ENCODE assay signal across 13 mouse cellular contexts in genomic region chr11:32276347-32276746, GRCm38 (mm10). TPM values are rescaled to one million over a fixed set of nuclear protein-coding genes. Genes with fewer than 3 reads are reported as not detected.
DNase-seq lines count a peak whose midpoint lies in the region; ATAC-seq lines count a peak whose summit lies in the region.
"Had no signal": no experiment of that assay in that cellular context is flagged by ENCODE, and none has a peak within 500 bp of the region (broad histone marks: within the 10 kb centered on the region; RNA-seq: fewer than 3 reads in every experiment).

Gene Hba-x (plus strand): TSS chr11:32276400.

- peaks cover 21% of the 10 kb centered on the region for H3K27me3 ChIP-seq in kidney, embryonic 15.5 days
- H3K27me3 ChIP-seq in embryonic facial prominence, embryonic 14.5 days (replicated peaks; ENCODE audit: control insufficient read depth, insufficient read depth, low read length) = peaks cover 4% of the 10 kb centered on the region
- peaks cover 22% of the 10 kb centered on the region; the same call in 1 of the 2 replicates for H3K27me3 ChIP-seq in hindbrain, embryonic 12.5 days
- H3K27me3 ChIP-seq in midbrain, embryonic 13.5 days = peaks cover 18% of the 10 kb centered on the region; the same call in 1 of the 2 replicates

- no peaks in the 10 kb centered on the region for H3K4me1 ChIP-seq in kidney, embryonic 15.5 days
- no peaks in the 10 kb centered on the region for H3K4me1 ChIP-seq in embryonic facial prominence, embryonic 14.5 days (ENCODE audit: control insufficient read depth, insufficient read depth, low read length)
- no peaks in the 10 kb centered on the region for H3K4me1 ChIP-seq in hindbrain, embryonic 12.5 days
- no peaks in the 10 kb centered on the region for H3K4me1 ChIP-seq in midbrain, embryonic 13.5 days (replicated peaks)

- no peaks in the 10 kb centered on the region for H3K9me3 ChIP-seq in kidney, embryonic 15.5 days (replicated peaks)
- H3K9me3 ChIP-seq in embryonic facial prominence, embryonic 14.5 days (ENCODE audit: control insufficient read depth, low read length) = no peaks in the 10 kb centered on the region
- H3K9me3 ChIP-seq in hindbrain, embryonic 12.5 days (replicated peaks) = no peaks in the 10 kb centered on the region
- H3K9me3 ChIP-seq in midbrain, embryonic 13.5 days = no peaks in the 10 kb centered on the region

- H3K36me3 ChIP-seq in kidney, embryonic 15.5 days = no peaks in the 10 kb centered on the region
- H3K36me3 ChIP-seq in embryonic facial prominence, embryonic 14.5 days (ENCODE audit: control insufficient read depth, insufficient read depth, low read length) = no peaks in the 10 kb centered on the region
- no peaks in the 10 kb centered on the region for H3K36me3 ChIP-seq in hindbrain, embryonic 12.5 days
- H3K36me3 ChIP-seq in midbrain, embryonic 13.5 days = no peaks in the 10 kb centered on the region

- no peak within 1 kb of the TSS for H3K9ac ChIP-seq in kidney, embryonic 15.5 days
- H3K9ac ChIP-seq in embryonic facial prominence, embryonic 14.5 days (ENCODE audit: low read depth, low read length) = no peak within 1 kb of the TSS
- H3K9ac ChIP-seq in hindbrain, embryonic 12.5 days = no peak within 1 kb of the TSS
- no peak within 1 kb of the TSS for H3K9ac ChIP-seq in midbrain, embryonic 13.5 days (replicated peaks)

- WGBS in kidney, embryonic 15.5 days = 73% methylated on average over 3 of the region's 3 CpGs
- WGBS in embryonic facial prominence, embryonic 14.5 days = 75% methylated on average over 3 of the region's 3 CpGs
- WGBS in hindbrain, embryonic 12.5 days = 75% methylated on average over 3 of the region's 3 CpGs
- WGBS in midbrain, embryonic 13.5 days = 82% methylated on average over 3 of the region's 3 CpGs

- H3K4me2 ChIP-seq in kidney, embryonic 15.5 days = no peak within 1 kb of the TSS
- H3K4me2 ChIP-seq in embryonic facial prominence, embryonic 14.5 days (ENCODE audit: low read depth, low read length) = no peak within 1 kb of the TSS
- no peak within 1 kb of the TSS for H3K4me2 ChIP-seq in hindbrain, embryonic 12.5 days (replicated peaks)
- H3K4me2 ChIP-seq in midbrain, embryonic 13.5 days (replicated peaks) = no peak within 1 kb of the TSS

- H3K4me3 ChIP-seq in kidney, embryonic 15.5 days (replicated peaks) = no peak within 1 kb of the TSS
- H3K4me3 ChIP-seq in embryonic facial prominence, embryonic 14.5 days (ENCODE audit: low read depth, low read length) = no peak within 1 kb of the TSS
- H3K4me3 ChIP-seq in hindbrain, embryonic 12.5 days = no peak within 1 kb of the TSS
- no peak within 1 kb of the TSS for H3K4me3 ChIP-seq in midbrain, embryonic 13.5 days (replicated peaks)
- H3K4me3 ChIP-seq: gastrocnemius, adult 2 months had no signal

- DNase-seq in kidney, adult 8-10 months = no peak
- DNase-seq in embryonic facial prominence, embryonic 14.5 days (ENCODE audit: low spot score) = no peak
- no peak for DNase-seq in layer of hippocampus, adult 9-11 months
- no peak for DNase-seq in embryo, embryonic 9.5 days (ENCODE audit: extremely low spot score)
- DNase-seq: adrenal gland, adult 8-10 months; cerebellum, postnatal 10 days; gastrocnemius, adult 2 months; kidney, postnatal 25 days; thymus, postnatal 36 days had no signal

- no peak for ATAC-seq in kidney, embryonic 15.5 days (replicated peaks; ENCODE audit: low FRiP score)
- no peak for ATAC-seq in embryonic facial prominence, embryonic 14.5 days (ENCODE audit: low read depth)
- ATAC-seq in hindbrain, embryonic 12.5 days (ENCODE audit: low FRiP score) = no peak
- ATAC-seq in midbrain, embryonic 13.5 days = no peak

- no peak within 1 kb of the TSS for H3K27ac ChIP-seq in kidney, embryonic 15.5 days
- no peak within 1 kb of the TSS for H3K27ac ChIP-seq in embryonic facial prominence, embryonic 14.5 days (replicated peaks; ENCODE audit: low read depth, low read length)
- no peak within 1 kb of the TSS for H3K27ac ChIP-seq in hindbrain, embryonic 12.5 days
- H3K27ac ChIP-seq in midbrain, embryonic 13.5 days = no peak within 1 kb of the TSS
- H3K27ac ChIP-seq: gastrocnemius, adult 2 months had no signal

RNA-seq across cellular contexts. Expression of gene Hba-x, which starts in this region (rescaled TPM):
- 36.6 and 65.3 TPM in 2 replicates for polyA plus RNA-seq in kidney, embryonic 15.5 days (2015; fragmentation: Nextera tagmentation; extraction: Ambion mirVana)
- 79.8 and 206 TPM in 2 replicates for polyA plus RNA-seq in embryonic facial prominence, embryonic 14.5 days (2014; fragmentation: Nextera tagmentation; extraction: Ambion mirVana)
- polyA plus RNA-seq in hindbrain, embryonic 12.5 days (2016; fragmentation: Nextera tagmentation; extraction: Ambion mirVana) = 1,600 and 2,073 TPM in 2 replicates
- 354 and 365 TPM in 2 replicates for polyA plus RNA-seq in midbrain, embryonic 13.5 days (2015; fragmentation: Nextera tagmentation; extraction: Ambion mirVana)
- polyA plus RNA-seq: liver, adult 2 months had no signal
